Mouse (Mus musculus) kidney, embryonic 14.5 days (tissue): ENCODE results near the gene Sec11a. TPM values are rescaled to one million over a fixed set of nuclear protein-coding genes. Genes with fewer than 3 reads are reported as not detected.

Experiments used
- ATAC-seq: fragments of 200-750 bp; cut with Nextera tagmentation; 2 replicates; pipeline ENCODE4 v1.8.0; 2017; ENCODE audit warnings: moderate number of reproducible peaks, mild to moderate bottlenecking, moderate TSS enrichment, moderate library complexity; ENCODE audit not compliant: low FRiP score, low TSS enrichment
- H3K27ac ChIP-seq: fragments of 300-500 bp; sonication (generic); 2 replicates; pipeline ENCODE4 v1.5.1; 2014; ENCODE audit warnings: low read depth, mild to moderate bottlenecking, low read length, moderate library complexity, mixed read lengths
- H3K27me3 ChIP-seq: fragments of 300-500 bp; sonication (generic); 2 replicates; pipeline ENCODE4 v1.6.1; 2014; ENCODE audit warnings: mild to moderate bottlenecking, low read length; ENCODE audit not compliant: control insufficient read depth, insufficient read depth
- H3K36me3 ChIP-seq: fragments of 300-500 bp; sonication (generic); 2 replicates; pipeline ENCODE4 v1.6.1; 2014; ENCODE audit warnings: low read length, mixed read lengths; ENCODE audit not compliant: control insufficient read depth, insufficient read depth
- H3K4me1 ChIP-seq: fragments of 300-500 bp; sonication (generic); 2 replicates; pipeline ENCODE4 v1.6.1; 2014; ENCODE audit warnings: low read length, mixed read lengths; ENCODE audit not compliant: control insufficient read depth, insufficient read depth
- H3K4me2 ChIP-seq: fragments of 300-500 bp; sonication (generic); replicated peaks from 2 replicates; pipeline ENCODE4 v1.6.1; 2014; ENCODE audit warnings: low read depth, mild to moderate bottlenecking, low read length
- H3K4me3 ChIP-seq: fragments of 300-500 bp; sonication (generic); 2 replicates; pipeline ENCODE4 v1.5.1; 2014; ENCODE audit warnings: mild to moderate bottlenecking, low read length
- H3K9ac ChIP-seq: fragments of 300-500 bp; sonication (generic); 2 replicates; pipeline ENCODE4 v1.6.1; 2014; ENCODE audit warnings: low read depth, mild to moderate bottlenecking, low read length, moderate library complexity
- H3K9me3 ChIP-seq: fragments of 300-500 bp; sonication (generic); 2 replicates; pipeline ENCODE4 v1.6.1; 2016; ENCODE audit warnings: low read length; ENCODE audit not compliant: control insufficient read depth
- WGBS: fragments of 180-500 bp; shearing (Covaris S2); extraction: QIAGEN DNeasy Blood & Tissue Kit; methylation state at CpG from one replicate; pipeline ENCODE4 v1.1.7; 2014; 5-methylcytosine and 5-hydroxymethylcytosine counted together
- polyA plus RNA-seq: library from polyadenylated mRNA; unstranded; fragments of >200 nt; fragmentation: Nextera tagmentation; extraction: Ambion mirVana; gene quantifications from 2 replicates; pipeline ENCODE4 v1.2.1, GENCODE M21; 2014

The Sec11a gene
- polyA plus RNA-seq, 1 experiment from 2014 or later = 228 TPM

GRCm38 (mm10) chr7:80873038-80873437, 74.5 kb downstream of the Sec11a start:
- 91% methylated on average over 5 of the region's 5 CpGs for WGBS
- no peak overlapping the region for H3K4me2 ChIP-seq
- ATAC-seq = no peak
- H3K36me3 ChIP-seq = peaks cover 79% of the 10 kb centered on the region
- H3K9me3 ChIP-seq = no peaks in the 10 kb centered on the region
- no peak overlapping the region for H3K9ac ChIP-seq
- H3K4me3 ChIP-seq = no peak overlapping the region
- H3K4me1 ChIP-seq = no peaks in the 10 kb centered on the region
- H3K27ac ChIP-seq = no peak overlapping the region
- H3K27me3 ChIP-seq = no peaks in the 10 kb centered on the region

GRCm38 (mm10) chr7:80868686-80869085, 78.9 kb downstream of the Sec11a start:
- Histone ChIP-seq H3K4me2 (no peak overlapping the region), H3K4me1 (0 out of 2 replicates have a peak, but pooled peaks cover 7% of the 10 kb centered on the region), H3K27me3 (no peaks in the 10 kb centered on the region), H3K36me3 (peaks cover 71% of the 10 kb centered on the region), H3K9ac (no peak overlapping the region), H3K27ac (no peak overlapping the region), H3K9me3 (no peaks in the 10 kb centered on the region), H3K4me3 (no peak overlapping the region)
- WGBS = 85% methylated on average over 2 of the region's 2 CpGs
- ATAC-seq = no peak

GRCm38 (mm10) chr7:80866514-80867147, 80.9 kb downstream of the Sec11a start:
- H3K27ac ChIP-seq = 0 out of 2 replicates have a peak overlapping the region, but pooled peaks have one; percentile 18
- no peak overlapping the region for H3K4me3 ChIP-seq
- H3K27me3 ChIP-seq = no peaks in the 10 kb centered on the region
- no peaks in the 10 kb centered on the region for H3K9me3 ChIP-seq
- no peak for ATAC-seq
- H3K4me1 ChIP-seq = peaks cover 15% of the 10 kb centered on the region; the same call in 1 of the 2 replicates
- no peak overlapping the region for H3K4me2 ChIP-seq
- H3K9ac ChIP-seq = no peak overlapping the region
- WGBS = 65% methylated on average over 7 of the region's 7 CpGs
- peaks cover 70% of the 10 kb centered on the region for H3K36me3 ChIP-seq

GRCm38 (mm10) chr7:80865521-80865920, 82.1 kb downstream of the Sec11a start:
- Histone ChIP-seq H3K27ac (peak overlapping the region; percentile 55; the same call in 1 of the 2 replicates), H3K9me3 (no peaks in the 10 kb centered on the region), H3K4me1 (peaks cover 17% of the 10 kb centered on the region; the same call in 1 of the 2 replicates), H3K9ac (no peak overlapping the region), H3K4me3 (no peak overlapping the region), H3K27me3 (no peaks in the 10 kb centered on the region), H3K4me2 (no peak overlapping the region), H3K36me3 (peaks cover 63% of the 10 kb centered on the region)
- WGBS = 87% methylated on average over 7 of the region's 7 CpGs
- ATAC-seq = no peak

GRCm38 (mm10) chr7:80864831-80865230, 82.7 kb downstream of the Sec11a start:
- H3K36me3 ChIP-seq = peaks cover 58% of the 10 kb centered on the region
- peaks cover 17% of the 10 kb centered on the region; the same call in 1 of the 2 replicates for H3K4me1 ChIP-seq
- no peak overlapping the region; the same call in 1 of the 2 replicates for H3K9ac ChIP-seq
- ATAC-seq = no peak
- H3K27me3 ChIP-seq = no peaks in the 10 kb centered on the region
- no peak overlapping the region for H3K4me2 ChIP-seq
- H3K4me3 ChIP-seq = no peak overlapping the region
- peak overlapping the region; percentile 55; the same call in 1 of the 2 replicates for H3K27ac ChIP-seq
- no peaks in the 10 kb centered on the region for H3K9me3 ChIP-seq
- WGBS = 63% methylated on average over 8 of the region's 8 CpGs

GRCm38 (mm10) chr7:80864151-80864550, 83.4 kb downstream of the Sec11a start:
- H3K4me1 ChIP-seq = peaks cover 17% of the 10 kb centered on the region; the same call in 1 of the 2 replicates
- no peak overlapping the region for H3K9ac ChIP-seq
- H3K4me2 ChIP-seq = no peak overlapping the region
- no peaks in the 10 kb centered on the region for H3K9me3 ChIP-seq
- no peak for ATAC-seq
- H3K27me3 ChIP-seq = no peaks in the 10 kb centered on the region
- H3K36me3 ChIP-seq = peaks cover 51% of the 10 kb centered on the region
- H3K27ac ChIP-seq = no peak overlapping the region
- 78% methylated on average over 1 of the region's 1 CpGs for WGBS
- H3K4me3 ChIP-seq = no peak overlapping the region

GRCm38 (mm10) chr7:80863520-80863919, 84.1 kb downstream of the Sec11a start:
- Histone ChIP-seq H3K4me3 (no peak overlapping the region), H3K4me2 (no peak overlapping the region), H3K36me3 (peaks cover 45% of the 10 kb centered on the region), H3K27ac (no peak overlapping the region), H3K9me3 (no peaks in the 10 kb centered on the region), H3K27me3 (no peaks in the 10 kb centered on the region), H3K9ac (no peak overlapping the region), H3K4me1 (peaks cover 17% of the 10 kb centered on the region; the same call in 1 of the 2 replicates)
- WGBS = 93% methylated on average over 5 of the region's 5 CpGs
- no peak for ATAC-seq

- no peak overlapping the region for H3K9ac ChIP-seq
- H3K9me3 ChIP-seq = no peaks in the 10 kb centered on the region
- no peak for ATAC-seq
- H3K4me1 ChIP-seq = peaks cover 17% of the 10 kb centered on the region; the same call in 1 of the 2 replicates
- H3K4me3 ChIP-seq = no peak overlapping the region
- H3K4me2 ChIP-seq = no peak overlapping the region; the same call in 1 of the 2 replicates
- no peak overlapping the region for H3K27ac ChIP-seq
- no peaks in the 10 kb centered on the region for H3K27me3 ChIP-seq
- H3K36me3 ChIP-seq = peaks cover 35% of the 10 kb centered on the region
- 89% methylated on average over 2 of the region's 2 CpGs for WGBS
Observed at GRCm38 (mm10) chr7:80862475-80862874, 85.1 kb downstream of the Sec11a start.

GRCm38 (mm10) chr7:80860729-80861274, 86.8 kb downstream of the Sec11a start, which contains the start of gene Zscan2:
Gene Zscan2, plus strand, starts transcription at chr7:80860920.
- Histone ChIP-seq H3K4me1 (peaks cover 17% of the 10 kb centered on the region; the same call in 1 of the 2 replicates), H3K4me2 (peak within 1 kb of the TSS; percentile 85), H3K27me3 (no peaks in the 10 kb centered on the region), H3K4me3 (peak within 1 kb of the TSS; percentile 91), H3K36me3 (peaks cover 26% of the 10 kb centered on the region), H3K9me3 (no peaks in the 10 kb centered on the region), H3K9ac (peak within 1 kb of the TSS; percentile 90), H3K27ac (peak within 1 kb of the TSS; percentile 76)
- ATAC-seq = peak; percentile 97
- WGBS = under 1% methylated on average over 40 of the region's 40 CpGs
